Mouse (Mus musculus) cerebellum, postnatal 4 days (tissue): ENCODE measurements around the gene Plcb3.
A peak's percentile ranks its signal among the peaks of the same experiment; 100 is the strongest.

Source experiments
- DNase-seq, 2 experiments: peaks; one replicate each; pipeline ENCODE4 v3.0.0; 2022; ENCODE audit warnings: low spot score in 2 of 2, mixed read lengths in 1 of 2

Gene Plcb3

DNA sequence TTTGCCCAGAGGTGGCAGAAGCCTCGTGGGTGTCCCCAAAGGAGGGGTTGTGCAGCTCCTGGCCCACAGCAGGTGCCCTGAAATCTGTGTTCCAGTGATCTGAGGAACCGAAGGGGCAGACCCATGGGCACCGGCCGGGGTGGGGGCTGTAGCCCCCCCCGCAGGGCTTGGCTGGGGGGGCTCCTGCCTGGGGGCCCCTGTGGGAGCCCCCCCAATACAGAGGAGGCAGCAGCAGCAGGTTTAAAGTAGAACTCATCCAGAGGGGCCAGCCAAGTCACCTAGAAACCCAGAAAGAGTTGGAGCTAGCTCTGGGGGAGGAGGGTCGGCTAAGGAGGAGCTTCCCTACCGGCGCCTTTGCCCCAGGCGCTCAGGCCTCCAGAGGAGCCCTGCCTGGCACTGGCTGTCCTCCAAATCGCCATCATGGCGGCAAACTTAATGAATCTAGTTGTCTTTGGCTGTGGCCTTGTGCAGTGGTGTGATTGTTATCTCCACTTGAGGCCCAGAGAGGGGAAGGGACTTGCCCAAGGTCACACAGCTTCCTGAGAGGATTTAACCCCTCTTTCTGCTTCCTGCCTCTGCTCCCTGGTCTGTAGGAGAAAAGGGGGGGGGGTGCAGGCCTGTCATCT is 5.7 kb downstream of the Plcb3 start:
- no peak for DNase-seq

DNA sequence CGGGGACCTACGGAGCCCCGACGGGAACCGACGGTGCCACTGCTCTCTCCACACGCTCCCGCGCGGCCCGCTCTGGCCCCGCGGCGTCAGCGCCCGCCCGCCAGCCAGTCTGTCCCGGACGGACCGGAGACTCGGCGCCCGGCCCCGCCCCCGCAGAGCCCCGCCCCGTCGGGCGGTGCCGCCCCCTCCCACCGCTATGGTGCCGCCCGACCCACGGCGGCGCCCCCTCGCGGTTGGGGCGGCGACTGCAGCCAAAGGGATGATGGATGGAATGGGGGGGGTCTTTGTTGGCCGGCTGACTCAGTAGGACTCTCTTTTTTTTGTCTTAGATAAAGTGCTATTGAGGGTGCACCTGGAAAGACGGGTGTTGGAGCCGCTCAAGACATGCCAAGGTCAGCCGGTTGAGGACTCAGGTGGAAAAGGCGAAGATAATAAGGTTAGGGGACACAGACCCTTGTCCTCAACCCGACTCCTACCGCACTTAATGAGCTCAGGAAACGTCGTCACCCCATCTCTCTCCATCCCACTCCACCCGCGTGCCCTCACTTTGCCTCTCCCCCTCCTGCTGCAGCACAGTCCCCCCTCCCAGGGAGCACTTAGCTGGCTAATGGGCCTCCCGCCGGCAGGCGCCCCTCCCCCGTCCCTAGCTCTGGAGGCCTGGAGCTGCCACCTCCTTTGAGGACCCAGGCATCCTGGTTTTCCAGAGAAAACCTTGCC is 6.4 kb downstream of the Plcb3 start:
- DNase-seq, result peak in 1 of 2 experiments; percentile 63

DNA sequence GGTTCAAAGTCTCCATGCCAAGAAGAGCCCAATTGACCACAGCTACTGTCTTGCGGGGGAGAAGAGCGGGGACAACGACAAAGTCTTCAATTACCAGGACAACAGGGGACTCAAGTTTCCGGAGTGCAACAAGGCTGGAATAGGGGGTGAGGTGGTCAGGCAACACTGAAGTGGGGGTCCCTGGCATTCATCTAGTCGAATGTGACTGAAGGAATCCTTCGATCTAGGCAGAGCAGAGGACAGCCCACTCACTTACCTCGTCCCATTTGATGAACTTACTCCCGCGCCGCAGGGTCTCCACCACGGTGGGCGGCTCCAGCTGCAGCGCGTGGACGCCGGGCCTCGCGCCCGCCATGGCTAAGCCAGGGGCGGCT is 7.0 kb downstream of the Plcb3 start:
- DNase-seq, result no peak

DNA sequence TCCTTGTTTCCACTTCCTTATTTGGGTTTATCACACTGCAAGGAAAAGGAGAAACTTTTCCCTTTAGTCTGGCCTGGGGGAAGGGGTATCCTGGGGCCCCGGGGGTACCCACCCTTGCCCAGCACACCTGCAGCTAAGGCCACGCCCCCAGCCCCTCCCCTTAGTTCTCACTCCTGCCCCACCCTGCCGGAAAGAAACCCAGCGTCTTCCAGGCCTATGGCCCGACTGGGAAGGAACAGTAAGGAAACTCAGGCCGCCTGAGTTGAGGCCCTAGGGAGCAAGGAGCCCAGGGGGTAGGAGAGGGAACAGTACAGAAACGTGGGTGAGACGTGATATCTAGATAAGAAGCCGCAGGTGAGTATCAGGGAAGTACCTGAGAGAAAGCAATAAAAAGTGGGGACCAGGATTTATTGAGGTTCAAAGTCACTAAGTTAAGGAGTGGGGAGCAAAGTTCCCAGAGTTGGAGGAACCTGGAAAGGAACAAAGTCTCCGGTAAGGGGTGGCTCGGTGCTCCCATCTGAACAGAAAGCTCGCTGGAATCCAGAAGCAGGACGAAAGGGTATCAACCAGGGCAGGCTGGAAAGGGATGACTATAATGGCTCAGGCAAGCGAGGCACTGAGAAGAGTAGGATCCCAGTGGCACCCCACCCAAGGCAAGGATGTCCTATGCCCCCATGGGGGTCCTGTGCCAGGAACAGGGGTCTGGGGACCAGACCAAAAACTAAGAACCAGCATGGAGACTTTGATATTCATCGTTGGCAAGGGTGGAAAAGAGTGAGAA is 7.6 kb downstream of the Plcb3 start:
- no peak for DNase-seq

DNA sequence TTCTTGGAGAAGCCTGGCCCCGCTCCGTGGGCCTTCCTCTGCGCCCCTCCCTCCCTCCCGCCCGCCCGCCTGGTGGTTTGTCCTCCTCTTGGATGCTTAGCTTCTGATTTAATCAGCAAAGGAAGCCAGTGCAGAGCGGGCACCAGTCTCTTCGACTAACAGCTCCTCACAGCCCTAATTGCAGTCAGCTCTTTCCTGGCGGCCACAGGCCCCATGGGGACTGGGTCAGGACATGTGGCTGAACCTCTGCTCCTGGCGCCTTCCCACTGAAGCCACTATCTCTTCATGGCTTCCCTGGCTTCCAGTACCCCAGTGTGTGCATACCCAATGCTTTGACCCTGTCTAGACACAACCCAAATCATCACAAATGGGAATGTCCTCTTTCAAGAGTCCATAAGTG is 19.8 kb downstream of the Plcb3 start:
- DNase-seq, result no peak

DNA sequence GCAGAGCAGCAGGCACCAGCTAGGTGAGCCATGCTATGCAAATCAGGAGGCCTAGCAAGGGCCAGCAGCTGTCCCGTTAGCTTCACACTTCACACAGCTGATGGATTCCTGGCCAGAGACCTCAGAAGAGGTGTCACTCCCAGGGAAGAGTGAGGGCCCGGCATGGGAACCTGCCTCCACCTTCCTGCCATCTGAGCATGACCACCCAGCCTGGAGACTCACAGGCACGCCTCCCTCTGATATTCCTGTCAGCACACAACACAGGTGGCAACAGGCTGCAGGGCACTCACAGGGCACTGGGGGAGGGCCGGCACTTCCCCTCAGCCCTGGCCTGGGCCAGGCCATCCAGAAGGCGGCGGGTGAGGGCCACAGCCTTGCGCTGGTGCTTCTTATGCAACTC is 20.8 kb downstream of the Plcb3 start:
- no peak for DNase-seq

DNA sequence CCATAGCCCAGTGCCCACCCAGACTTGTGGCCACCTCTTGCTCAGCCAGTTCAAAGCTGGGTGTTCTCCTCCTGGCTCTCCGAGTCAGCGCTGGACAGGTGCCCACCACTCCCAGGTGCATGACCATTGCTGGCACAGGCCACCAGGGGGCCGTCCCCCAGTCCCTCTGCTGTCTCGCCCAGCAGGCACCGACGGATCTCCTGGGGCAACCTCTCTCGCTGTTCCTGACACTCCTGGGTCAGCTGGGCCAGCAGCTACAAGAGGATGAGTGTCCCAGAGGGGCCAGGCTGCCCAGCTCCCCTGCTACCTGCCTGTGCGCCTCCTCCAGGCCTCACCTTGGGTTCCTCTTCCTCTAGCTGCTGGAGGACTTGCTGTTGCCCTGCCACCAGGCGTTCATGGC is 22.2 kb downstream of the Plcb3 start:
- no peak for DNase-seq

DNA sequence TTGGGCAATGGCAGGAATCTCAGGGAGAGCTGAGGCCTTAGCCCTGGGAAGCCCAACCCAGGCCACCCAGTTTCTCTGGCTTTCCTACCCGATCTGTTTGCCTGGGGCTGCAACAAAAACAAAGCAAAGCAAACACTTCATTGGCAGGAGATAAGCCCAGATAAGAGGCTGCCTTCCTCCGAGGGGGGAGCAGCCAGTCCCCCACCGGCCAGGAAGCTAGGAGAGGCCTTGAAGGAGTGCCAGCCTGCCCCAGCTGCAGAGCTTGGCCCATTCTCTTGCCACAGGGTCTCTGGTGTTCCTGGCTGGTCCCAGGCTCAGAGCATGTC is 23.6 kb downstream of the Plcb3 start:
- DNase-seq, result no peak

DNA sequence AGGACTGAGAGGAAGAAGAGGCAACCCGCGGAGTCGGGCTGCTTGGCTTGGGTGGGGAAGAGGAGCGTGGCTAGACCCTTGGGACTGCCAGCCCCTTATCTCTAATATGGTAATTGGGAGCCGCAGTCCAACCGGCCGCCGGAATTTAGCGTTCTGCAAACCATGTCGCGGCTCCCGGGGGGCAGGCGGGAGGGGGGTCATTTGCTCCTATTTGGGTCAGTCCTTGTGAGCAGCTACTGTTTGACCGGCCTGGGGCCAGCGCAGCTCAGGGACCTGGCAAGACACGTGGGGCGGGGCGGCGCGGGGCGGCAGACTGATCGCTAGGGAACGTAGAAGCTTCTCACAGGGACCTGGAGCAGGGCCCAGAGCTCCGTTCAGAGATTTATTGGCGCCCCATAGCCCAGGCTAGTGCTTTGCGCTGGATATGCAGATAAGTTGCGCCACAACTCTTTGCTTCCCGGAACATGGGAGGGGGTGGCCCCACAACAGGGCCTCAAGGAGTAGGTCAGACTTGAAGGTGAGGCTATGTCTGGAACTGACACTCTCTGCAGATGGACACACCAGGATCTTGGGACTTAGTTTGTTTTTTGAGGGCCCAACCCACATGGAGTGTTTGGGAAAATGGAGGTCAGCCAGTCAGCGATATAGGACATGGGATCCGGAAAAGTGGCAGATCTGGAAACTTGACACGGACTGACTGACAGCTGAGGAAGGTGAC is 24.1 kb downstream of the Plcb3 start:
- DNase-seq, result peak in 1 of 2 experiments; percentile 60

DNA sequence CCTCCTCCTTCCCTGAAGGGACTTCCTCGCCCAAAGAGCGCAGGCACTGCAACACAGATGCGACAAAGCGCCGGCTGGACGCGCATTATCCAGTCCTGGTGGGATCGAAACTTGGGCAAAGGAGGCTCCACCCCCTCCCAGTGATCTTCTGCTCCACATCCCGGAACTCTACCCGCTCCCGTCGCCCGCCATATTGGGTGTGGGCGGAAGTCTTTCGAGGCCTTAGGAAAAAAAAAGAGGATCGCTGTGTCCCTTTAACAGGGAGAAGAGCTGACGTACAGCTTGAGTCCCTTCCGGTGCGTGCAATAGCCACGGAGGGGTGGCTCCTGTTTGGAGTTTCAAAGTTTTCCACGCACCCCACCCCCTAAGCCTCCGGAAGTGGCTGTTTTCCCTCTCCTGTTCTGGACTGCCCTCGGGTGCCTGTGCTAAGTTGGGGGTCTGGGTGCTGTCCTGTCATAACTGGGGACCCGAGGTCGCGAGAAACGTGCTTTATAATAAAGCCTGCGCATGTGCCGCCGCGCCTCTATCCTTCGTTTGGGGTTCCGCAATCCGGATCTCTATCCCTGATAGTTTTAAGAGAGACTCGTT is 24.8 kb downstream of the Plcb3 start:
- peak; percentile 68 to 84 for DNase-seq

DNA sequence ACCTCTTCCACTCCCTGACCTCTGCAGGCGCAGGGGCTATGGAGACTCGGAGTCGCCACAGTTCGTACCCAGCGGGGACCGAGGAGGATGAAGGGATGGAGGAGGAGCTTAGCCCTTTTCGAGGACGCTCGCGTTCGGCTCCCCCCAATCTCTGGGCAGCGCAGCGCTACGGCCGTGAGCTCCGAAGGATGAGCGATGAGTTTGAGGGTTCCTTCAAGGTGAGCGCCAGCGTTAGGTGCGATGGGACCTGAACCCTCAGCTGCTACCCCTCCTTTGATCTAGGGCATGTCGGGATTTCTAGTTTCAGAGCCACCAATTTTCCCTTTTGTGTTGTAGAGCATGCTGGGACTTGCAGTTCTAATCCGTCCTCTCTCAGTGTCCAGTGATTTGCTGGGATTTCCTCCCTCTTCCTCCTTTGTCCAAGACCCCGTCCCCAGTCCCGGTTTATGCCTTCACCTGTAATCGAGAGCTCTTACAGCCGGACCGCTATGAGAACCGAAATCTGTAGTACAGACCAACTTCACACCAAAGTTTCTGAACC is 25.6 kb downstream of the Plcb3 start:
- peak in 1 of 2 experiments; percentile 49 for DNase-seq

DNA sequence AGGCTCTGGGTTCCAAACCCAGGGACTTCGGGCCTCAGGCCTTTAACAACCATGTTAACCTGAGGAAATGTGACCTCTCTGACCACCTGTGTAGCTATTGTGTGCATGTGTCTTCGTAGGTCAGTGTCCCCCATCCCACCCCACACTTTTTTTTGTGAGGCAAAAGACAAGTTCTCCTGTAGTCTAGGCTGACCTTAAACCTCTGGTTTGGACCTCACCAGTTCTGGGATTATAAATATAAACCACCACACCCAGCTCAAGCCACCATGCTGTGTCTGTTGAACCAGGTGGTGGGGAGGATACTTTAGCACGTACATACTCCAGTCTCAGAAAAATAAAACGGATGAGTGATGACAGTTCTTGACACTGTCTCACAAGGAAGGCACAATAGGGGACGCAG is 26.3 kb downstream of the Plcb3 start:
- DNase-seq, result no peak

DNA sequence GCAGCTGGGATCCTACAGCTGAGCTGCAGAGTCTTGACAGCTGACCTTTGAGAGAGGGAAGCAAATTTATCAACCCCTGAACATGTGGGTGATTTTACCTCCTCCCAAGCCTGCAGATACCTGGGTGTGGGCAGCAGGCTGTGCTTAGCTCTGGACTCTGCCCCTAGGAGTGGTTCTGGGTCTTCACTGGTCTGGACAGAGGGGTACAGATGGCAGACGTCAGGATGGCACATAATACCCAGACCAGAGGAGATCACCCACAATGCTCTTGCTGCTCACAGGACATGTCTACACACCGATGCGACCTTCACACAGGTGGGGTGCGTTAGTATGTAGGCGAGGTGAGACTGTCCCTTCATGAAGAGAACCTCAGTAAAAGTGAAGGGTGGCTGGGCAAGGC is 26.7 kb downstream of the Plcb3 start:
- DNase-seq, result no peak

DNA sequence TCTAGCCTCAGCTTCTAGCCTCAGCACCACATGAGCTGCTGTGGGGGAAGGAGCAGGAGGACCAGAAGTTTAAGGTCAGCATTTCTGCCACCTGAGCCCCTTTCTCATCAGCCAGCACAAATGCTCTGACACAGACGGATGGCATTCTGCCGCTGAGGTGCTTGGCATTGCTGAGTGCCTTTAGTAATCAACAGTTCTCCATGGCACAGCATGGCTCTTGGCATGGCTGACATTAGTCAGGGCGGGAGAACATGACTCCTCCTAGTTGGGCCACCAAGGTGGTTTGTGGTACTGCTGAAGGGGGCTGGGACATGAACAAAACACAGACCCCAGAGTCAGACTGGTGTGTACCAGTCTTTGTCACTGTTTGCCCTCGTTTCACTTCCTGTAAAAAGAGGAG is 28.1 kb downstream of the Plcb3 start:
- no peak for DNase-seq

DNA sequence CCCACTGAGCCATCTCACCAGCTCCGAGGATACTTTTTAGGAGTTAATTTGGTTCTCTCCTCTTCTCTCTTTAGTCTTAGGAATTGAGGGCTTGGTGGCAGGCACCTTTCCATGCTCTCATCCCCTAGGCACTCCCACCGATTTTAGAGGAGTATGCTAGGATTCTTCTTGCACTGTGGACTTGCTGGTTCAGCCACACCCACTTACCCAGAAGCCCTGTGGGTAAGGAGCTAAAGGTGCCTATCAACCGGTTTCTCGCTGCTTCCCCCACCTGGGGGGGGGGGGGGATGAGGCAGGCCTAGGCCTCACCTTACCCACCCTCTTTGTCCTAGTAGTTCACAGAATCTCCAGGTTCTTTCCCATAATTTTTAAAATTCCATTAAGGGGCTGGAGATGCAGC is 28.5 kb downstream of the Plcb3 start:
- DNase-seq, result no peak

DNA sequence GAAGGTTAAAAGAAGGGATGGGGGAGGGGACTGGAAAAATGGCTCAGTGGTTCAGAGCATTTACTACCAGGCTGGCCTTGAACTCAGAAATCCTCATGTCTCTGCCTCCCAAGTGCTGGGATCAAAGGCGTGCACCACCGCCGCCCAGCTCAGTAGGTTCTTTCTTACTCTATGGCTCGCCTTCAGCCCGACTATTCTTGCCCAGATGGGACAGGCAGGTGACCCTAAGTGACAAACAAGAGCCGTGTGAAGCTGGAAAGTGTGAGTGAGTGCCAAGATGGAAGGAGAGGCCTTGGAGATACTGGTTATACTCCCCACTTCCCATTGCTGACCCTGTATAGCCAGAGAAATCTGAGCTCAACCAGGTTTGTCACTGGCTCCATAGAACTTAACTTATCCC is 32.6 kb downstream of the Plcb3 start:
- DNase-seq, result no peak

DNA sequence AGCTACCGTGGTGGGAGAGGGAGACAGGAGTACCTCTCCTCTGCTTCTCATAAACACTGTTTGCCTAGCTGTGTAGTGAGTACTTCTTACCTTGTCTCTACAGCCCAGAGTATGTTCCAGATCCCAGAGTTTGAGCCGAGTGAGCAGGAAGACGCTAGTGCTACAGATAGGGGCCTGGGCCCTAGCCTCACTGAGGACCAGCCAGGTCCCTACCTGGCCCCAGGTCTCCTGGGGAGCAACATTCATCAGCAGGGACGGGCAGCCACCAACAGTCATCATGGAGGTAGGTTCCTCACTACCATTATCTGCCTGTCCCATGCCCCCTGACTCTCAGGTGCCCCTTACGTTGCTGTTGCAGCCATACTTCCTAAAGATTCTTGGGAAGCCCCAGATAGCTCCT is 33.5 kb downstream of the Plcb3 start:
- DNase-seq, result no peak

DNA sequence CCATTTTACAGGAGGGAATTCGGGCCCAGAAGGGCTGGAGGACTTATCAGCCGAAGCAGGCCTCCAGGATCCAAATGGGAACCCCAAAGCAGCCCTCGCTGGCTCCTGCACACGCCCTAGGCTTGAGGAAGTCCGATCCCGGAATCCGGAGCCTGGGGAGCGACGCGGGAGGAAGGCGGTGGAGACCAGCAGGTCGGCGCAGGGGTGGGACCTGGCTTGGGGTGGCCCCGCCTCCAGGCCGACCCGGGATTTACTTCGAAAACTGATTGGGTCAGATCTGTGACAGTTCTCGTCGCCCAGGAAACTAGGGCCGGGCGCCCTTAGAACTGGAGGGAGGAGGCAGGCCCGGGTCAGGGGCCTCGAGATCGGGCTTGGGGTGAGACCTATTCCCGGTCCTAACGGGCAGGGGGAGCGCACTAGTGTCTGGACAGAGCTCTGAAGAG is 34.0 kb downstream of the Plcb3 start, which contains the start of gene Gpr137:
Gpr137 (minus strand) TSS at position 232 of the 443 bp plus-strand sequence.
- peak; percentile 75 to 87 for DNase-seq

DNA sequence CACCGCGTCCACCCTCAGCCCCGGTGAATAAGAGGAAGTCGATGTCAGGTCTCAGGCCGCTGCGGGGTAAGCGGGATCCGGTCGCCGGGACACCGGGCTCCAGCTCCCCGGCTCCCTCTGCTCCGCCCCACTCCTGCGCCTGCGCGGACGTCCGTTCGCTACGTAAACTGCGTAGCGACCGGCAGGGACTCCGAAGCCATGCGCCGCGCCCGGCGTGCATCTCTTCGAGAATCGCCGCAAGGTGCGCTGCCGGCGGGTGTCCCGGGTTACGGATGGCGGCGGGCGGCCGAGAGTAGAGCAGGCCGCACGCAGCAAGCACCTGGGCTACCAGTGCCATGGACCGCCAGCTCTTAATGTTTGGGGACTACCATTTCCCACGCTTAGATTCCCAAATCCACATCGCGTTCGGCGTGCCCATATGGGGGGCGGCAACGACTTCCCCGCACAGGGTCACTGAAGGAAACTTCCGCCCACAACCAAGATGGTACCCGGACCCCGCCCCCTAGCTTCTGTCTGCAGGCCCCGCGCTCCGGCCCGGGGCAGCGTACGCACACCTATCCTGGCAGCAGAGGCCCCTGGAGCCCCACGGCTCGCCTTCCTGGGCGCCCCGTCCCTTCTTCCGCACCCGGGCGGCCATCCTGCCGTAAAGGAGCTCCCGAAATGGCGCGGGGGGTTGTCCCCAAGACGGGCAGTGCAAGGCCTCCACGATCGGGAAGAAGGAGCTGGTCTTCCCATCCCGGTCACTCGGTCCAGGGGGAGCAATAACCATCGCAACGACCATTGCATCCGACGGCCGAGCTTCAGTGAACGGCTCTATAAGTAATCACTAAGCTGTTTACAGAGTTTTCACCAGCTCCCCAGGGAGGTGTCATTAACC is 34.7 kb downstream of the Plcb3 start, which contains the start of gene Bad:
Bad (plus strand) TSS at position 490 of the 877 bp plus-strand sequence.
- DNase-seq, result peak; percentile 95 to 98
